Mouse (Mus musculus) cerebral cortex, adult 2 months (tissue): ENCODE results near the gene Ppp1r12a.

Experiments
- whole genome bisulfite sequencing: fragments of 180-500 bp; shearing (Covaris S2); methylation state at CpG from one replicate; pipeline ENCODE4 v1.1.7; 2018; 5-methylcytosine and 5-hydroxymethylcytosine counted together

Gene Ppp1r12a

GRCm38 (mm10) chr10:108202126-108202525 is 40.1 kb downstream of the Ppp1r12a start:
- 70% methylated on average over 4 of the region's 4 CpGs for WGBS

DNA sequence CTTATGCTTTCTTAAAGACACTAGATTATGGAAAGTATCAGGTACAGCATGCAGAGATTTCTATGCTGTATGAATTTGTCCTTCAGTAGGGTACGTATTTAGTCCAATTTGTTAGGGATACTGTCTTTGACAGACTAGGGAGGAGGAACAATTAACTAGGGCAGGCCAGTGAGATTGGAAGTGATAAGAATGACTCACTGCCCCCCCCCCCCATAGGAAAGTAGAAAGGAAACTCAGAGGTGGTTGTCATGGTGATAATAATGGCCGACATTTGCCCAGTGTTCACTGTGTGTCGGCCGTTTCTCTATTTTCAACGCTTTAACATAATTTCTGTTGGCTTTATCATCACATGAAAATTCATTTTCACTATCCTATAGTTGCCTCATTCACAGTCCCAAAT is 47.4 kb downstream of the Ppp1r12a start:
- WGBS, result 47% methylated on average over 5 of the region's 5 CpGs

GRCm38 (mm10) chr10:108224413-108224812 is 62.4 kb downstream of the Ppp1r12a start:
- 78% methylated on average over 5 of the region's 5 CpGs for WGBS

DNA sequence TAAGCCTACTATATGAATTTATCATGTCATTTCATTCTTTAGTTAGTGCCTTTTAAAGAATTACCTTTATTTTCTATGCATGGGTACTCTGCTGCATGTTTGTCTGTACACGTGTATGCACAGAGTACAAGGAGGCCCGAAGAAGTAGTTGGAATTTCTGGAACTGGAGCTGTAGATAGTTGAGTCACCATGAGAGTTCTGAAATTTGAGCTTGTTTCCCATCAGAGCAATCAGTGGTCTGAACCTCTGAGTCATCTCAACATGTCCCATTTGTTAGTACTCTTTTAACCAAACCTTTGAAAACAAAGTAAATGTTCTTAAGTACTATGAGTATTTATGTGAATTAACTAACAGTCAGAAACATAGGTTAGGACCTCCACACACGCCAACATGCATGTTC is 75.1 kb downstream of the Ppp1r12a start:
- 80% methylated on average over 3 of the region's 3 CpGs for WGBS

- 50% methylated on average over 10 of the region's 10 CpGs for WGBS
These were observed 77.1 kb downstream of the Ppp1r12a start for GRCm38 (mm10) chr10:108239061-108239460.

DNA sequence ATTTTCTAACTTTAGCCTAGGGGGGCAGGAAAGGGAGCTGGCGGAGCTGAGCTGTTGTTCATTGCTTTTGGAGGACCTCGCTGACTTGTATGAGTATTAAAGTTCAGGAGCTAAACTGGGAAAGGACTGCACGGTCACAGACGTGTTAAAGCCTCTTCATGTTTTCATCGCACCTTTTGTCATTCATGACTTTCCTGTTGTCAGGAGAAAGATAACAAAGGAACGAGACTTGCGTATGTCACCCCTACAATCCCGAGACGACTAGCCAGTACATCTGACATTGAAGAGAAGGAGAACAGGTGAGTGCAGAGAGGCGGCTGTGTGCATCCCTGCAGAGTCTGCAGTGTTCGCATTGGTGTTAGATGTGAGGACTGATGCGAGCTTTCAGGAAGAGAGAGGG is 88.7 kb downstream of the Ppp1r12a start:
- 81% methylated on average over 12 of the region's 12 CpGs for WGBS

DNA sequence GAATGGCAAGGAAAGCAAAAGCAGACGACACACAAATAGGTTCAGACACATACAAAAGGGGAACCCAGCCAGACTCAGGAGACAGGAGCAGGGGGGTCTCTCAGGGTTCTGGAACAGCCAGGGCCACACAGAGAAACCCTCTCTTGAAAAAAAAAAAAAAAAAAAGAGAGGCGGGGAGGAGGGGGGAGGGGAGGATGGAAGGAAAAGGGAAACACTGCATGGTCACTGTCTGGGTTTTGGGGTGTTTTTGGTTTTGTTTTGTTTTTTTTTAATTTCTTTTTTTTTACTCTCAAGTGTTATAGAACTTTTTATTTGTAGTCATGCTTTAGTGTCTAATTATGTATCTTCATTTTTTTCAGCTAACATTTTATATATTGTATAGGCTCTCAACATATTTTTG is 89.2 kb downstream of the Ppp1r12a start:
- WGBS, result 46% methylated on average over 2 of the region's 2 CpGs

- WGBS, result 74% methylated on average over 7 of the region's 7 CpGs
These were observed 93.9 kb downstream of the Ppp1r12a start for GRCm38 (mm10) chr10:108255812-108256376.

DNA sequence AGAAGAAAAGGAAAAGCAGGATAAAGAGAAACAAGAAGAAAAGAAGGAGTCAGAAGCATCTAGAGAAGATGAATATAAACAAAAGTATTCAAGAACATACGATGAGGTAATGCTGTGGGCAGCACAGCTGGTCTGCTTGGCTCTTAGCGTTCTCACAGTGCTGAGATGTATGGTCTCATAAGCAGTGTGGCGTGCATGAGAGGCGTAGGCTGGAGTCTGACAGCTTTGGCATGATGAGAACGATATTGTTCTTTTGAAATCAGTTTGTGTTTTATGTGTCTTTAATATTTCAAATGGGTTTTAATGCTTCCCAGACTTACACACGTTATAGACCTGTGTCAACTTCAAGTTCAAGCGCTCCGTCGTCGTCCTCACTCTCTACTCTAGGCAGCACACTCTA is 98.9 kb downstream of the Ppp1r12a start:
- WGBS, result 57% methylated on average over 10 of the region's 10 CpGs

GRCm38 (mm10) chr10:108264641-108265040 is 102.6 kb downstream of the Ppp1r12a start:
- WGBS, result 96% methylated on average over 27 of the region's 27 CpGs

GRCm38 (mm10) chr10:108271201-108271600 is 109.2 kb downstream of the Ppp1r12a start:
- 81% methylated on average over 7 of the region's 7 CpGs for WGBS

DNA sequence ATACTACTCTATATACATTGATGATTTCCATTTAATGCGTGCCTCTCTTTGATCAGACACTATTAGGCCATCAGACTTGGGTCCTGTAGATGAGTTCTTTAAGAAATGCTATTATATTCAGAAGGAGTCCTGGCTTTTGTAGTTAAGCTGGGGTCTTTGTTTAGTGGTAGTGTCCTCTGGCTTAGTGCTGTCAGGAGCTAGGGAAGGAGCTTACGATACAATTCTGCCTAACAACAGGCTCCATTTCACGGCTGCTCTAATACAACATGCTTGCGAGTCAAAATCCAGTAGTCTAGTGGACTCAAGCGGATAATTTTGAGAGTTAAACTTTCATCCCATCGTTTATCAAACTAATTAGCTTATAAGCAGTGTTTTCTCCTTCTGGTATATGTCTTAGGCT is 114.7 kb downstream of the Ppp1r12a start:
- 81% methylated on average over 6 of the region's 6 CpGs for WGBS

DNA sequence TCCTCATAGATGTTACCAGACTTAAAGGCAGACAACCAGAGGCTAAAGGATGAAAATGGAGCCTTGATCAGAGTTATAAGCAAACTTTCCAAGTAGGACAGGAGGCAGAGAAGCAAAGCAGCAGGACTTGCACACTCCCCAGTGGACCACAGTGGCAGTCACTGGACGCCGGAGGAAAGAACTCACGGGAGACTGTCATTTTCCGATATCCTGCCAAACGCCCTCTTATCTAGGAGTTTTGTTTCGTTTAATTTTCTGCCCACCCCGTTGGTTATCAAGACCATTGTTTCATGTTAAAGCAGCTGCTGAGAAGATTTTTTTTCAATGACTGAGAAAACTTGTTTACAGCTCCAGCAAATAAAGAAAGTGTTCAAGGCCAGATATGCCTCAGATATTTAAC is 115.2 kb downstream of the Ppp1r12a start:
- 55% methylated on average over 7 of the region's 7 CpGs for WGBS

- 100% methylated on average over 2 of the region's 5 CpGs for WGBS
These were observed 119.1 kb downstream of the Ppp1r12a start for GRCm38 (mm10) chr10:108281099-108281498.

GRCm38 (mm10) chr10:108282351-108282750 is 120.4 kb downstream of the Ppp1r12a start:
- 95% methylated on average over 6 of the region's 6 CpGs for WGBS

- WGBS, result 90% methylated on average over 2 of the region's 2 CpGs
These were observed 121.4 kb downstream of the Ppp1r12a start for GRCm38 (mm10) chr10:108283418-108283817.

- WGBS, result 45% methylated on average over 4 of the region's 4 CpGs
These were observed 121.8 kb downstream of the Ppp1r12a start for GRCm38 (mm10) chr10:108283837-108284236.

DNA sequence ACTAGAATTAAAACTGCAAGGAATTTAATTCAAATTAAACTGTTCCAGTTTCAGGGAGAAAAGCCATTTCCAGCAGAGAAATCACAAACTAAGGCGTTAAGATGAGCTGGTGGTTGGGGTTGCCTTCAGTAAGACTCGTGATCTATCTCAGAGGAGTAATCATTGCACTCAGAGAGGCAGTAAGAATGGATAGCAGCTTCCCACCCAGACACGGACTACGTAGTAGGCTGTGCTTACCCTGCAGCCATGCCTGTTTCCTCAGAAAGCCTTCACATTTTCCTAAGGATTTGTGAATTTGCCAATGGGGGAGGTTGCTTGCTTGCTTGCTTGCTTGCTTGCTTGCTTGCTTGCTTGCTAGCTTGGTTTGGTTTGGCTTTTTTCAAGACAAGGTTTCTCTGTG is 122.5 kb downstream of the Ppp1r12a start:
- 41% methylated on average over 4 of the region's 4 CpGs for WGBS

GRCm38 (mm10) chr10:108284977-108285376 is 123.0 kb downstream of the Ppp1r12a start:
- 72% methylated on average over 5 of the region's 5 CpGs for WGBS

DNA sequence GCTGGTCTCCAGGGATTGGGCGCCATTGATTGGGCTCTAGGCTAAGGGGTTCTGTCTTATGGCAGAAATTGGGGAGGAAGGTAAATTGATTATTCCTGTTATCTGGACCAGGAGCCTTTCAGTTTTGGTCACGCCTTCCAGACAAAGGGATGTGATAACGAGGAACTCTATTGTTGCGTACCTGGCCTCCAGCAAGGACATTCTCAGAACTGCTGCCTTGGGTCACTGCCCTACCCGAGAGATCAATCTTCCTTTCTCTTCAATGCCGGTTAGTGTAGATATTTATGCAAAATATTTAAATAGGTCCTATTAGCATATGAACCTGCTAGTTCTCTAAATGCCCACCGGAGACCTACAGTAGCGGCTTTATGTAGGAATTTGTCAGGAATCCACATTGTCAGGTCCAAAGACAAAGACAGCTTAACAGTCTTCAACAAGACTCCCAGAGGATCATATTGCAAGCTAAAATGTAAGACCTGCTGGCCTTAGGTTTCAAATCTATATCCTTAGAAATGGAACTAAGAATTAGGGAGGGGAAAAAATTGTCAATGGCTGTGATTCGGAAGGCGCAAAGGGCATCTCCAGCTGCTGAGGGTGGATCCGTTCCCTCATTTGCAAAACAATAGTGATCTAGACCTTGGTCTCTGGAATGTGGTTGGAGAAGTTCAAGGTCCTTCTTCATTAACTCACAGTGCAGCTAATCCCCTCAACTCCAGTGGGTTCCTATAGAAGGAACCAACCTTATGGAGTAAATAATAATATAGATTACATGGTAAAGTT is 124.9 kb downstream of the Ppp1r12a start:
- 72% methylated on average over 11 of the region's 11 CpGs for WGBS

DNA sequence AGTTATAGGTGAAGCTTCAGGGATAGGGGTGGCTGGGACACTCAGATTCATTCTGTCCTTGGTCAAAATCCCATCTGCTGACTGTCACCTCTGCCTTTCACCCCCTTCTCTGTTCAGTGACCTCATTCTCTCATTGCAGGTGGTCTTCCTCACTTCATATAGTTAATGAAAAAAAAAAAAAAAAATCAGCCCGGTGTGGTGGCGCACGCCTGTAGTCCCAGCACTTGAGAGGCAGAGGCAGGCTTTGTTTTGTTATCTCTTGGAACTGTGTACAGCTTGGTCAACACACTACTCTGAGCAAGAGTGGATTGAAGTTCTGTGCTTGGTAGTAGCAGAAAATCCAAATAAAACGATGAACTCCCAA is 125.4 kb downstream of the Ppp1r12a start:
- 60% methylated on average over 4 of the region's 4 CpGs for WGBS

DNA sequence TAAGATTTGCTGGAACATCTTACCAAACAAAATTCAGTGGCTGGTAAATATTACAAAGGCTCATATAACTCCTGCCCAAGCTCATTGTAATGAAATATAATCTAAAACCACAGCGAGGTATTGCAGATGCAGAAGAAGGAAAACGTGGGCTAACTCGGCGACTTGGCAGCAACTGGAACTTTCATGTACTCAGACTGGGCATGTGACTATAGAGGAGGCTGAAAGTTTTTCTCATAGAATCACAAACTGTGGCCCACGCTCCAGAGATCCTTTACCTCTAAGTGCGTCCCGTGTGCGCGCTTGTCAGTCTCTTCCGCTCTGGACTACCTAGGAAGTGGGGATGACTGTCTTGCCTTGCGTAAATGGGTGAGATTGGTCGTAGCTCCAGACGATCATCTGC is 128.1 kb downstream of the Ppp1r12a start:
- 79% methylated on average over 13 of the region's 13 CpGs for WGBS

DNA sequence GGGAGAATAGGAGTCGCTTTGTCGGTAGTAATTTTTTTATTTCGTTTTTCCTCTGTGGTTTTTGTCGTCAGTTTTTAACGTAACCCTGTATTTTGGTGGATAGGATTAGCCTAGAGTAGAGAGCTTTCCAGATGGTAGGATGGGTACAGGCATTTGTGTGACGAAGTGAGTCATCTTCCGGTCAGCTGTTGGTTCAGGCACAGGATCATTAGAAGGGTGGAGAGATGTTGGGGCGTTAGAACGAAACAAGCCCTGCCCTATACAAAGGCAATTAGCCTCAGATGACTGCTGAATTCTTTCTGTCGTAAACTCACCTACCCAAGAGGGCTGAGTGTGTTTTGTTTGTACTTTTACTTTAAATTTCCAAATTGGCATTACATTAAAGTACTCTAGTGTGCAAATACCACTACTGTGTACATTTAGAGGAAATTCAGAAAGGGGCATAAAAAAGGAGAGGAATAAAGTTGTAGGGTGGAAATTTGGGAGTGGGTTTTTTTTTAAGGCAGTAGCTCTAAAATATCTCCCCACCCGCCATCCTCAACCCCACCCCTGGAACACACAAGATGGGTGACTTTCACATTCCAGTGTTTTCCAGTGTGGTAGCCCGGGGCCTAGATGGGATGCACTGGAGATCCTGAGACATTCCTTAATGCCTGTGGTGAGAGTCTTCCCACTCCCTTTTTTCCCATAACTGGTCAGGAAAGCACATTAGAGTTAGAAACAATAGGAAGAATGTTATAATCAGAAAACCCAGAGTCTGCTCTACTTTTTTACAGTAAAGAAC is 129.9 kb downstream of the Ppp1r12a start:
- WGBS, result 64% methylated on average over 12 of the region's 12 CpGs
